Mouse (Mus musculus) embryonic fibroblast, embryonic 13.5 days (primary cell): ENCODE measurements around the gene Fkbp8. TPM values are rescaled to one million over a fixed set of nuclear protein-coding genes. Genes with fewer than 3 reads are reported as not detected.

Experiments
- H3K27ac ChIP-seq: 2 replicates; pipeline ENCODE4 v1.5.1; 2012; ENCODE audit warnings: low read length, control low read depth, inconsistent platforms; ENCODE audit not compliant: insufficient read depth
- H3K4me1 ChIP-seq: 2 replicates; pipeline ENCODE4 v1.6.1; 2011; ENCODE audit warnings: low read length; ENCODE audit not compliant: control insufficient read depth, insufficient read depth
- H3K4me3 ChIP-seq: 2 replicates; pipeline ENCODE4 v1.5.1; 2011; ENCODE audit warnings: mild to moderate bottlenecking, control low read depth, low read length; ENCODE audit not compliant: insufficient read depth
- CTCF ChIP-seq: IDR thresholded peaks from 2 replicates; pipeline ENCODE4 v1.5.1; 2011; ENCODE audit warnings: mild to moderate bottlenecking, control low read depth, low read length, moderate library complexity, borderline replicate concordance; ENCODE audit not compliant: insufficient read depth
- POLR2A ChIP-seq: IDR thresholded peaks from 2 replicates; pipeline ENCODE4 v1.6.1; 2011; ENCODE audit warnings: low read depth, mild to moderate bottlenecking, control low read depth, low read length, moderate library complexity
- polyA plus RNA-seq: library from polyadenylated mRNA; stranded (reverse); fragments of >200 nt; gene quantifications from 2 replicates; pipeline ENCODE4 v1.2.4, GENCODE M21; 2011; ENCODE audit warnings: low read depth; ENCODE audit not compliant: missing spikeins, insufficient read length

The Fkbp8 gene
- polyA plus RNA-seq, 1 experiment = 110 TPM

DNA sequence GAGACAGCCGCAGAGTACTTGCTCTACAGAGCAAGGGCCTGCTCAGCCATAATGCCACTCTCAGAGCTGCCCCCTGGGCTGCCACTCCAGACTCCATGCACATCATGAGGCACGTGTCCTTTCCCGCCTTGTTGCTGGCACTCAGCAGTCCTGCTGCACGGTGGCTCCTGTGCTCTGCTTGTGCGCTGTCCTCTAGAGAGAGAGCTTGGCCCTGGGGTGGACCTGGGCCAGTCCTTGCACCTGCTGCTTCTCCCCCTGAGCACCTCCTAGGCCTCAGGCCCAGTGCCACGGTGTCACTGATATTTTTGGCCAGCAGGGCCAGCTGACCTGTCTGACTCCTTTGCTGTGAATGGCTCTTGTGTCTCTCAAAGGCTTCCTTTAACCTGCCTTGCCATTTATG lies 43.5 kb downstream of the Fkbp8 start:
- no peak overlapping the region for H3K4me3 ChIP-seq
- H3K4me1 ChIP-seq = peaks cover 4% of the 10 kb centered on the region; the same call in 1 of the 2 replicates
- no peak overlapping the region for H3K27ac ChIP-seq
- TF ChIP-seq CTCF = no peak; the same call in 1 of the 2 replicates
- no peak for TF ChIP-seq POLR2A

DNA sequence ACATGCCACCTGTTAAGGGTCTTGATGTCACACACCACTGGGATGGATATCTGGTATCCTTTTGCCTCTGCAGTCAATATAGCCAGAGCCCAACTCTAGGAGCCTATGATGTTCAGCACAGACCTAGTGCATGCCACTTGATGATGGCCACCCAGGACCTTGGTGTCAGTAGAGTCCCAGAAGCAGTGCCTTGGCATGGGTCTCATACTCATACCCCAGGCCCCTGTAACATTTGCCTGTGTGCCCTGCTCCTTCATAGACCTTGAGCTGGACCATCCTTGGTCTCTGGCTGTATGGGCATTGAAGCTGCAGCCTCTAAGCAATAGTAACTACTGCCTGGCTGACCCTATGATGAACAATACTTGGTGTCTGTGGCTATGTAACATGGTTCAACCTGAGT lies 46.8 kb downstream of the Fkbp8 start:
- no peak overlapping the region for H3K27ac ChIP-seq
- H3K4me1 ChIP-seq = peaks cover 4% of the 10 kb centered on the region; the same call in 1 of the 2 replicates
- H3K4me3 ChIP-seq = no peak overlapping the region
- TF ChIP-seq POLR2A (no peak), CTCF (no peak)

DNA sequence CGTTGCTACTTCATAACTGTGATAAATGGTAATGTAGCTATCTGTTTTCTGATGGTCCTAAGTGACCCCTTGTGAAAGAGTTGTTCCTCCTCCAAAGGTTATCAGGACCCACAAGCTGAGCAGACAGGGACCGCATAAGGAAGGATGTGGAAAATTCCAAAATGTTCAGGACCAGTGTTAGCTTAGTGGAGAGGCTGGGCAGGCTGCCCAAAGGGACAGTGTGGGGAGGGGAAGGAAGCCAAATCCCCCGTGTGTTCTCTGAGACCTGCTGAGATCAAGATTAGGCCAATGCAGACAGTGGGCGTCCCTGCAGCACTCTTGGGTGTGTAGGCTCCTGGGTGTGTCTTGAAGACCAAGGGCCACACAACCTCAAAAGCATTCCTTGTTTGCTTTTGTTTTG lies 47.4 kb downstream of the Fkbp8 start:
- TF ChIP-seq CTCF (no peak), POLR2A (no peak)
- H3K4me1 ChIP-seq = peaks cover 4% of the 10 kb centered on the region; the same call in 1 of the 2 replicates
- H3K27ac ChIP-seq = no peak overlapping the region
- no peak overlapping the region for H3K4me3 ChIP-seq

GRCm38 (mm10) chr8:70577207-70577606 lies 49.7 kb downstream of the Fkbp8 start:
- no peak overlapping the region for H3K27ac ChIP-seq
- no peak overlapping the region for H3K4me3 ChIP-seq
- TF ChIP-seq CTCF = no peak
- TF ChIP-seq POLR2A = no peak
- H3K4me1 ChIP-seq = peaks cover 4% of the 10 kb centered on the region; the same call in 1 of the 2 replicates

DNA sequence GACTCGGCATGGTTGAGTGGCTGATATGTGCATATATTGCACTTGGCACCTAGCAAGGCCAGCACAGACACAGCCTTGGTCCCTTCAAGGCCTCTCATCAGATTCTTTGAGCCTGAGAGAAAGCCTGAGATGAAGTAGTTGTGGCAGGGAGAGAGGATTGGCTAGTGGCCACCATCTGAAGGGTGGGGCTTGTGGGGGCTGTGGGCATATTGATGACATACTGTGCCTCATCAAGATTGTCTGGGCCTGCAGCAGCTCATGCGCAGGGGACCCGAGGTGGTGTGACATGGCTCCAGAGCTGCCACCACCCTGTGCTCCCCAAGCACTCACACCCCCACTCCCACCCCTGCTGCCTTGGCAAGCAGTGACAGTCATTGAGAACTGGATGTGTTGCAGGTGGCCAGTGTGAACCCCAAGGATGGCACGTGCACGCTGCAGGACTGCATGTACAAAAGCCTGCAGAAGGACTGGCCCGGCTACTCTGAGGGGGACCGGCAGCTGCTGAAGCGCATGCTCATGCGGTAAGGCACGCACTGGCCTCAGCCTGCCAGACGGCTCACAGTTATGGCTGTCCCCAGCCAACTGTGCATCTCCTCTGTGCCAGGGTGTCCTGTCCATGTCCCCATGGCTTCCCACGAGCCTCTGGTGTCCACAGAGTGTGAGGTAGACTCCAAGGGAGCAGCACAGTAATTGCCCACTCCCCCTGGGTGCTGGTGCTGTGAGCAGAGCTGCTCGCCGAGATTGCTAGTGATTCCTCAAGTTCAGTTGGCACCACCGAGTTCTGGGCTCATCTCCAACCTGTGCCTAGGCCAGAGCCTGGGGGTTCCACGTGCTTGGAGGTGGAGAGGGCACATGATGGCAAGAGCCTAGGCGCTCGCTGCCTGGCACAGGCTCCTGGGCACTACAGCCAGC lies 56.2 kb downstream of the Fkbp8 start:
- no peak for TF ChIP-seq POLR2A
- no peak for TF ChIP-seq CTCF
- no peak overlapping the region for H3K4me3 ChIP-seq
- no peaks in the 10 kb centered on the region for H3K4me1 ChIP-seq
- H3K27ac ChIP-seq = no peak overlapping the region

DNA sequence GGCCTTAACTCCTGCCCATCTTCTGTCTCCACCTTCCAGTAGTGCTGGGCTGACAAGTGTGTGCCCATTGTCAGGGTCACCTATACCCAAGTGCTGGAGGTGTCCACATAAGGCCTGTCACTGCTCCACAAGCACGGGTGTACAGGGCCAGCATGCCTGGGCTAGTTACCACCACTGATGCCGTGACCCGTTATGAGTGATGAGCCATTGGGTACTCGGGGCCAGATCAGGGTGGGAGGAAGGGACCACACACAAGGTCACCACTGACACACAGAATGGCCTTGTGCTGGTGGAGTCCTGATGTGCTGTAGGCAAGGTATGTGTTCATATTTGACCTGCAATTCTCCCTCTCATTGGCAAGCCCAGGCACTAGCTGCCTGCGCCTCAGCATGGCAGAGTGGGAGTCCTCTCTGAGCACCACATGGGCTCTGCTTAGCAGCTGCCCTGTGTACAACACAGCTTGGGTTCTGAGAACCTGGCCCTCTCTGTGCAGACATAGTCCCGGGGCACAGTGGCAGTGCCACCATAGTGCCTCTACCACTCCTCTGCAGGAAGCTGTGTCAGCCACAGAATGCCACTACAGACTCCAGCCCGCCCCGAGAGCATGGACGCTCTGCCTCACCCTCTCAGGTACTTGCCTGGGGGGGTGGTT lies 57.2 kb downstream of the Fkbp8 start:
- Histone ChIP-seq H3K4me3 (no peak overlapping the region), H3K27ac (no peak overlapping the region), H3K4me1 (no peaks in the 10 kb centered on the region)
- TF ChIP-seq POLR2A (no peak), CTCF (no peak)

Other genes starting within 250 kb of the Fkbp8 start
- 42.2 and 54.0 TPM in 2 replicates for gene Homer3, start 244.9 kb upstream of the Fkbp8 start, polyA plus RNA-seq
- gene Ddx49, start 225.2 kb upstream of the Fkbp8 start, polyA plus RNA-seq = 24.8 and 31.6 TPM in 2 replicates
- gene Cope, start 225.2 kb upstream of the Fkbp8 start, polyA plus RNA-seq = 129 and 132 TPM in 2 replicates
- gene Cers1, start 211.9 kb upstream of the Fkbp8 start, polyA plus RNA-seq = 2.6 and 3.2 TPM in 2 replicates
- gene Gdf1, start 197.9 kb upstream of the Fkbp8 start, polyA plus RNA-seq = not detected in 2 replicates
- gene Upf1, start 174.4 kb upstream of the Fkbp8 start, polyA plus RNA-seq = 25.6 and 25.8 TPM in 2 replicates
- 1.6 and 1.9 TPM in 2 replicates for gene Comp, start 154.2 kb upstream of the Fkbp8 start, polyA plus RNA-seq
- 13.7 and 15.6 TPM in 2 replicates for gene Crtc1, start 88.1 kb upstream of the Fkbp8 start, polyA plus RNA-seq
- gene Klhl26, start 50.8 kb upstream of the Fkbp8 start, polyA plus RNA-seq = 21.4 and 31.7 TPM in 2 replicates
- 0.58 and 1.5 TPM in 2 replicates for gene Tmem59l, start 40.4 kb upstream of the Fkbp8 start, polyA plus RNA-seq
- gene Crlf1, start 34.6 kb upstream of the Fkbp8 start, polyA plus RNA-seq = 215 and 351 TPM in 2 replicates
- gene Rex1bd, start 21.0 kb upstream of the Fkbp8 start, polyA plus RNA-seq = 29.9 and 46.6 TPM in 2 replicates
- gene Uba52, start 16.9 kb upstream of the Fkbp8 start, polyA plus RNA-seq = 547 and 589 TPM in 2 replicates
- 35.5 and 37.0 TPM in 2 replicates for gene Kxd1, start 232 bp downstream of the Fkbp8 start, polyA plus RNA-seq
- 16.1 and 20.4 TPM in 2 replicates for gene Ell, start 11.7 kb downstream of the Fkbp8 start, polyA plus RNA-seq
- 17.9 and 18.6 TPM in 2 replicates for gene Isyna1, start 66.6 kb downstream of the Fkbp8 start, polyA plus RNA-seq
- gene Ssbp4, start 81.1 kb downstream of the Fkbp8 start, polyA plus RNA-seq = 44.7 and 50.7 TPM in 2 replicates
- gene Lrrc25, start 88.4 kb downstream of the Fkbp8 start, polyA plus RNA-seq = 0.46 TPM in 1 of 2 replicates, not detected in the other
- gene Gdf15, start 104.7 kb downstream of the Fkbp8 start, polyA plus RNA-seq = 3.1 and 4.2 TPM in 2 replicates
- 53.7 and 54.3 TPM in 2 replicates for gene Pgpep1, start 132.7 kb downstream of the Fkbp8 start, polyA plus RNA-seq
- gene Lsm4, start 145.5 kb downstream of the Fkbp8 start, polyA plus RNA-seq = 54.9 and 60.2 TPM in 2 replicates
- 82.2 and 90.6 TPM in 2 replicates for gene Jund, start 171.2 kb downstream of the Fkbp8 start, polyA plus RNA-seq
- not detected in 2 replicates for gene Iqcn, start 175.7 kb downstream of the Fkbp8 start, polyA plus RNA-seq
- not detected in 2 replicates for gene Gm3336, start 190.8 kb downstream of the Fkbp8 start, polyA plus RNA-seq
- not detected in 2 replicates for gene Pde4c, start 196.0 kb downstream of the Fkbp8 start, polyA plus RNA-seq
- 8.6 and 10.2 TPM in 2 replicates for gene Rab3a, start 227.0 kb downstream of the Fkbp8 start, polyA plus RNA-seq
- gene Mpv17l2, start 233.2 kb downstream of the Fkbp8 start, polyA plus RNA-seq = 29.1 and 32.6 TPM in 2 replicates
- gene Pik3r2, start 249.0 kb downstream of the Fkbp8 start, polyA plus RNA-seq = 42.8 and 43.5 TPM in 2 replicates